Mouse (Mus musculus) heart, embryonic 14.5 days (tissue): ENCODE measurements around the gene Zfp518a. TPM values are rescaled to one million over a fixed set of nuclear protein-coding genes. Genes with fewer than 3 reads are reported as not detected.

Source experiments
- ATAC-seq: fragments of 200-750 bp; cut with Nextera tagmentation; 2 replicates; pipeline ENCODE4 v1.8.0; 2017; ENCODE audit warnings: low read depth, moderate TSS enrichment; ENCODE audit not compliant: insufficient number of reproducible peaks, insufficient read depth, low FRiP score
- H3K27ac ChIP-seq, 2 experiments: fragments of 200-500 bp in 1 of 2; fragments of 300-500 bp in 1 of 2; sonication (generic) in 1 of 2; replicated peaks in 1 of 2; 2 replicates each; pipeline ENCODE4 v1.5.1; 2012 to 2014; ENCODE audit warnings: low read depth in 2 of 2, low read length in 2 of 2, control low read depth in 1 of 2, mild to moderate bottlenecking in 1 of 2, mixed read lengths in 1 of 2; ENCODE audit not compliant: control insufficient read depth in 1 of 2, insufficient read depth in 1 of 2
- H3K27me3 ChIP-seq: fragments of 300-500 bp; sonication (generic); 2 replicates; pipeline ENCODE4 v1.6.1; 2014; ENCODE audit warnings: mild to moderate bottlenecking, low read length, control low read depth; ENCODE audit not compliant: control insufficient read depth, insufficient read depth
- H3K36me3 ChIP-seq: fragments of 300-500 bp; sonication (generic); 2 replicates; pipeline ENCODE4 v1.6.1; 2014; ENCODE audit warnings: mild to moderate bottlenecking, control low read depth, low read length, mixed read lengths; ENCODE audit not compliant: control insufficient read depth, insufficient read depth
- H3K4me1 ChIP-seq, 2 experiments: fragments of 200-500 bp in 1 of 2; fragments of 300-500 bp in 1 of 2; sonication (generic) in 1 of 2; 2 replicates each; pipeline ENCODE4 v1.6.1; 2012 to 2014; ENCODE audit warnings: low read length in 2 of 2, control low read depth in 1 of 2, mixed read lengths in 1 of 2; ENCODE audit not compliant: control insufficient read depth in 2 of 2, insufficient read depth in 2 of 2
- H3K4me2 ChIP-seq: fragments of 300-500 bp; sonication (generic); 2 replicates; pipeline ENCODE4 v1.6.1; 2014; ENCODE audit warnings: mild to moderate bottlenecking, low read length
- H3K4me3 ChIP-seq, 2 experiments: fragments of 200-500 bp in 1 of 2; fragments of 300-500 bp in 1 of 2; sonication (generic) in 1 of 2; 2 replicates each; pipeline ENCODE4 v1.5.1; 2012 to 2014; ENCODE audit warnings: low read length in 2 of 2, mild to moderate bottlenecking in 2 of 2, control low read depth in 1 of 2, low read depth in 1 of 2, moderate library complexity in 1 of 2; ENCODE audit not compliant: control insufficient read depth in 1 of 2, insufficient read depth in 1 of 2
- H3K9ac ChIP-seq: fragments of 300-500 bp; sonication (generic); 2 replicates; pipeline ENCODE4 v1.6.1; 2014; ENCODE audit warnings: mild to moderate bottlenecking, low read length
- H3K9me3 ChIP-seq: fragments of 300-500 bp; sonication (generic); 2 replicates; pipeline ENCODE4 v1.6.1; 2016; ENCODE audit warnings: low read length, control low read depth; ENCODE audit not compliant: control insufficient read depth
- WGBS: fragments of 180-500 bp; shearing (Covaris S2); extraction: QIAGEN DNeasy Blood & Tissue Kit; methylation state at CpG from one replicate; pipeline ENCODE4 v1.1.7; 2014; 5-methylcytosine and 5-hydroxymethylcytosine counted together
- polyA plus RNA-seq: library from polyadenylated mRNA; unstranded; fragments of >200 nt; fragmentation: Nextera tagmentation; extraction: Ambion mirVana; gene quantifications from 2 replicates; pipeline ENCODE4 v1.2.1, GENCODE M21; 2014

Zfp518a gene
- polyA plus RNA-seq, 1 experiment from 2014 or later = 8.0 TPM

- Histone ChIP-seq H3K9me3 (peaks cover 6% of the 10 kb centered on the region; the same call in 1 of the 2 replicates), H3K4me3 (no peak overlapping the region), H3K27ac (no peak overlapping the region), H3K36me3 (no peaks in the 10 kb centered on the region), H3K27me3 (no peaks in the 10 kb centered on the region), H3K9ac (no peak overlapping the region), H3K4me2 (no peak overlapping the region), H3K4me1 (peaks cover 7 to 11% of the 10 kb centered on the region in 2 experiments)
- no peak for ATAC-seq
- 80% methylated on average over 7 of the region's 7 CpGs for WGBS
Observed at GRCm38 (mm10) chr19:40943552-40943951, 49.0 kb downstream of the Zfp518a start.

GRCm38 (mm10) chr19:40946937-40947577 lies 52.6 kb downstream of the Zfp518a start:
- no peak for ATAC-seq
- Histone ChIP-seq H3K9me3 (no peaks in the 10 kb centered on the region), H3K36me3 (no peaks in the 10 kb centered on the region), H3K27ac (no peak overlapping the region), H3K27me3 (no peaks in the 10 kb centered on the region), H3K4me2 (no peak overlapping the region), H3K4me3 (no peak overlapping the region), H3K9ac (no peak overlapping the region), H3K4me1 (peaks cover 1 to 5% of the 10 kb centered on the region in 2 experiments)
- 79% methylated on average over 4 of the region's 4 CpGs for WGBS

GRCm38 (mm10) chr19:40958981-40959380 lies 64.5 kb downstream of the Zfp518a start:
- 39% methylated on average over 1 of the region's 1 CpGs for WGBS
- H3K9ac ChIP-seq = no peak overlapping the region

GRCm38 (mm10) chr19:40962988-40963387 lies 68.5 kb downstream of the Zfp518a start:
- no peak overlapping the region for H3K27ac ChIP-seq
- no peaks in the 10 kb centered on the region for H3K4me1 ChIP-seq
- H3K9ac ChIP-seq = no peak overlapping the region
- no peaks in the 10 kb centered on the region for H3K9me3 ChIP-seq
- no peaks in the 10 kb centered on the region for H3K27me3 ChIP-seq
- H3K4me3 ChIP-seq = no peak overlapping the region
- no peaks in the 10 kb centered on the region for H3K36me3 ChIP-seq
- no peak for ATAC-seq
- H3K4me2 ChIP-seq = no peak overlapping the region
- 50% methylated on average over 12 of the region's 12 CpGs for WGBS

More at GRCm38 (mm10) chr19:40958981-40959380, 64.5 kb downstream of the Zfp518a start:
- Histone ChIP-seq H3K27me3 (no peaks in the 10 kb centered on the region), H3K9me3 (no peaks in the 10 kb centered on the region), H3K4me2 (no peak overlapping the region), H3K4me1 (no peaks in the 10 kb centered on the region), H3K36me3 (no peaks in the 10 kb centered on the region), H3K27ac (no peak overlapping the region), H3K4me3 (no peak overlapping the region)
- no peak for ATAC-seq

GRCm38 (mm10) chr19:40964367-40964891 lies 69.9 kb downstream of the Zfp518a start:
- Histone ChIP-seq H3K9ac (no peak overlapping the region), H3K27ac (no peak overlapping the region), H3K4me1 (no peaks in the 10 kb centered on the region), H3K4me3 (no peak overlapping the region), H3K27me3 (no peaks in the 10 kb centered on the region), H3K9me3 (no peaks in the 10 kb centered on the region), H3K36me3 (no peaks in the 10 kb centered on the region), H3K4me2 (no peak overlapping the region)
- ATAC-seq = no peak
- 61% methylated on average over 3 of the region's 3 CpGs for whole genome bisulfite sequencing

GRCm38 (mm10) chr19:40964936-40965850 lies 70.7 kb downstream of the Zfp518a start:
- no peak overlapping the region for H3K9ac ChIP-seq
- H3K27me3 ChIP-seq = no peaks in the 10 kb centered on the region
- ATAC-seq = no peak
- H3K27ac ChIP-seq = no peak overlapping the region
- 74% methylated on average over 6 of the region's 6 CpGs for WGBS
- H3K9me3 ChIP-seq = no peaks in the 10 kb centered on the region
- H3K4me2 ChIP-seq = no peak overlapping the region
- H3K4me3 ChIP-seq = no peak overlapping the region
- H3K36me3 ChIP-seq = no peaks in the 10 kb centered on the region
- H3K4me1 ChIP-seq = no peaks in the 10 kb centered on the region
